Mouse (Mus musculus) c-Kit-negative CD71-positive TER-119-positive erythroid progenitor cells, embryonic 14.5 days (primary cell): ENCODE measurements around the gene Tmem151a.

Experiments used
- DNase-seq: peaks from one replicate; pipeline ENCODE4 v3.0.0-alpha.2; 2013; ENCODE audit warnings: low read depth, low spot score

Gene Tmem151a

GRCm38 (mm10) chr19:5085145-5085863 lies at the start of gene Tmem151a:
Gene Tmem151a, minus strand, starts transcription at chr19:5085531.
- DNase-seq = no peak

DNA sequence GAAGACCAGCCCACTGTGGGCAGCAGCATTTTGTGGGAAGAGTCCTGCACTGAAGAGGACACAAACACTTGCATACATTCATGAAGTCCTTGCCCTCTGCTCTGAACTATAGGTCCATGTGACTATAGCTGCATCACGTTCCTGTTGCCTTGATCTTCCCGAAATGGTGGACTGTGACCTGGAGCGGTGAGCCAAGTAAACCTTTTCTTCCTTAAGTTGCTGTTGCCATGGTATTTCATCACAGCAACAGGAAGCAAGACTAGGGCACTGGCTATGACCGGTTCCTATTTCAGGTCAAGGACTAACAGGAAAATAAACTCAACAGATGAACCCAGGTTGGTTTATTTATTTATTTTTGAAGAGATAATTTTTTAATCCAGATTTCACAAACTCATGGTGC lies 45.9 kb upstream of the Tmem151a start:
- DNase-seq = no peak

DNA sequence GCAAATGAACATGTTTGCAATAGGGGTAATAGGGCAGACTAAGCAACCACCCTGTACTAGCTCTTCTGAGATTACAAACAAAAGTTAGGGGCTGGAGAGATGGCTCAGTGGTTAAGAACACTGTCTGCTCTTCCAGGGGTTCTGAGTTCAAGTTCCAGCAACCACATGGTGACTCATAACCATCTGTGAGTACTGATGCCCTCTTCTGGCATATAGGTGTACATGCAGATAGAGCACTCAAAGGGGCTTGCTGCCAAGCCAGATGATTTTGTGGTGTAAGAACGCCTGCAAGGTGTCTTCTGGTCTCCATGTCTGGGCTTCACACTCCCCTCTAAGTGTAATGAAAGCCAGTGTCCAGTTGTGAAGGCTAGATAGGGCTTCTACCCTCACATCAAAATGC lies 44.4 kb upstream of the Tmem151a start:
- DNase-seq = no peak

- DNase-seq = no peak
These were observed 38.8 kb upstream of the Tmem151a start for GRCm38 (mm10) chr19:5124055-5124614.

- no peak for DNase-seq
These were observed 37.9 kb upstream of the Tmem151a start for GRCm38 (mm10) chr19:5123241-5123640.

GRCm38 (mm10) chr19:5122492-5122891 lies 37.2 kb upstream of the Tmem151a start:
- no peak for DNase-seq

DNA sequence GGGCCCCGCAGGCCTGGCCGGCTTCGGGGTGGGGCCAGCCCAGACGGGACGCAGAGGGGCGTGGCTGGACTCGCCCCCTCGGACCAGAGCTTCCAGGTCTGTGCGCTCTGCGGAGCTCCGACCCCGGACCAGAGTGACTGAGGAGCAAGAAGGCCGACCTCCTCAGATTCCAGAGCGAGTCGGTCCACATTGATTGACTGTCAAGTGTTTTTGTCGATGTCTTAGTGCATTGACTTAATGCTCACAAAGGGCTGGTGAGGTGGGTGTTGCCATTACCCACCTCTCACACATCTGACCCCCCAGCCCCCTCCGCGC lies 33.0 kb upstream of the Tmem151a start, which contains the start of gene Klc2:
Klc2 (minus strand) TSS at position 177 of the 315 bp plus-strand sequence.
- DNase-seq = no peak

GRCm38 (mm10) chr19:5117494-5118383 lies 32.4 kb upstream of the Tmem151a start:
- DNase-seq = no peak

DNA sequence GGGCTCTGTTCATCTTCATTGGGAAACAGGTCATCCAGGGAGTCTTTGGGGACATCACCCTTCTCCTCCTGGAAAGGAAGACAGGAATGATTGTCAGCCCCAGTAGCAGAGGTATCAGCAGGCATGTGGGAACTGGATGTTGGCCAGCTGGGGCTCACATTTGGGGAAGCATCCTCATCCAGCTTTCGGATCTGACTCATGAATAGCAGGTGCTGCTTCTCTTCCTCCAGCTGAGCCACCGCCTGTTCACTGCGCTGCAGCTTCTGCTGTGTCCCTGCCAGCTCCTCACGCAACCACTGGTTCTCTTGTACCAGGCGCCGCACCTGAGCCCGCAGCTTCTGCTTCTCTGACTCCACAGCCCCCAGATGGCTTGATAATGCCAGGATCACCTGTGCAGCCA lies 28.5 kb upstream of the Tmem151a start:
- DNase-seq = no peak

DNA sequence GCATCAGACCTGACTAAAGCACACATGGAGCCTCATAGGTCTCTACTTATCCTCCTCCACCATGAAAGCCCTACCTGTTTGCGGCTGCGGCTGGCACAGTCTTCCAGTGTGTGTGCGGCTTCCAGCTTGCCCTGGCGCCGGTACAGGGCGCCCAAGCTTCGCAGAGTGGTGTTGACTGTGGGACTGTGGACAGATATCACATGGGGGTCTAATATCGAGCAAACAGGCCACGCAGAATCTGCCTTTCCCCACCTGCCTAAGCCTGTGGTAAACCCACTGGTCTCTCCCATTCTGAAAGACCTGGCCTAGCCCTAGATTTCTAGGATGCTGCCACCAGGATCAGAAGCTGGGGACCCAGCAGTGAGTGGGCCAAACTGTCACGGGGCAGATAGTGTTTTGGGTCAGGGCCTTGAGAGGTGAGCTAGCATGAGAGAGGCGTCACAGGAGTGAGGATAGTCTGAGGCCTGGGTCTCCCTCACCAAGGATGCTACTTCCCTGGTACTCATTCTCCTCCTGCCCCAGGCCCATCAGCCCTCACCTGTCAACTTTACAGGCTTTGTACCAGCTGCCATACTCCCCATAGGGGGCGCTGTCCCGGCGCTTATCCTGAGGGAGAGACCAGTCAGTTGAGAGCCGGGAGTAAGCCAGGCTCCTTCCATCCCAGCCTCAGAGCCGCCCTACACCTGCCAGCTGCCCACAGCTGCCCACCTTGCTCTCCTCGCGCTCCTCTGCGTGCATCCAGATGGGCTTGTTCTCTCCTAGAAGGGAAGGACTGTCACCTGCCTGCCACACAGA lies 24.5 kb upstream of the Tmem151a start:
- DNase-seq = no peak

DNA sequence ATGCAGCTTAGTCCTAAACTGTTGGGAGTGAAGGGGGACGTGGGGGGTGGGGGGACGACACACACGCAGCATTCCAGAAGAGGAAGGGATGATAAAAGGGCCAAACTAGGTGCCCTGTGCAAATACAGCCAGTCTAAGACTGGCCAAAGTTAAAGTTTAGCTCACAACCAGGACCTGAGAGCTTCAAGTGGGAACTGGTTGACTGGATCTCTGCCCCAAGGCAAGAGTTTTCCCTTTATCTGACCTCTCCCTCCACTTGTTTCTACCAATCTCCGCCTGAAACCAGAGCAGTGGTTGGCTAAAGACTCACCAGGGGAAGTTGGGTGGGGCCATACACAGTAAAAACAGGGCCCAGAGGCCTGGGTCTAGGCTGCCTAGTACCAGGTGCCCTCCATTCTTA lies 23.4 kb upstream of the Tmem151a start:
- DNase-seq = no peak

DNA sequence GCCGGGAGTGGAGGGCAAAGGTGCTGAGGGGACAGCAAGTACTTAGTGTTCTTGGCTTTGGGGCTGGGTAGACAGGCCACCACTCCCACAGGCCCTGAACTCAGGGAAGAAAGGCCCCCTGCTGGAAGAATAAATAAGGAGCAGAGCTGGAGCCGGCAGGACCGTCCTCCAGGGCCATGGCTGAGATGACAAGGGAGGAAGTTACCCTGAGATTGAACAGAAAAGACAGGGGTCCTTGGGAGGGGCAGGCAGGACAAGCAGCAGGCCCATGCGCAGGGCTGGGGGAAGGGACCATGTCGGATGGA lies 22.9 kb upstream of the Tmem151a start:
- DNase-seq = no peak

GRCm38 (mm10) chr19:5107556-5108270 lies 22.4 kb upstream of the Tmem151a start:
- no peak for DNase-seq

DNA sequence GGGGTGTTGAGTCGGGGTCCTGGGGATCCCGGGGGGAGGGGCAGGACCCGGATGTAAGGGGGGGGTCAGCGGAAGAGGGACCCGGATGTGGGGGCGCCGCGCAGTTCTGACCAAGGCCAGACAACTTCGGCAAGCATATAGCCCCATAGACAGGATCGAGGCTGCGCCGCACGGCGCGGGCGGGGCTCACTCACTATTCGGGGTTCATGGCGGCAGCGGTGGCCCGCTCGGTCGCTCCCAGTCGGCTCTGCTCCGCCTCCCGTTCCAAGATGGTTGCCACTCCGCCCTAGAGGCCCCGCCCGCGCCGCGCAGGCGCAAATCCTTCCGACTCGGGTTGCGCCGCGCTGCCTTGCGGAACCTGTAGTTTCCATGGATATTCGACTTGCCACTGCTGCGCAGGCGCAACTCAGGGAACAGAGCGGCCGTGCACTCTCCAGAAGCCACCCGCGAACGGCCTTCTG lies 21.4 kb upstream of the Tmem151a start, which contains the start of gene Rab1b:
Rab1b (minus strand) TSS at position 342 of the 461 bp plus-strand sequence.
- DNase-seq = peak; percentile 98

- no peak for DNase-seq
These were observed 20.7 kb upstream of the Tmem151a start for GRCm38 (mm10) chr19:5106074-5106473.

DNA sequence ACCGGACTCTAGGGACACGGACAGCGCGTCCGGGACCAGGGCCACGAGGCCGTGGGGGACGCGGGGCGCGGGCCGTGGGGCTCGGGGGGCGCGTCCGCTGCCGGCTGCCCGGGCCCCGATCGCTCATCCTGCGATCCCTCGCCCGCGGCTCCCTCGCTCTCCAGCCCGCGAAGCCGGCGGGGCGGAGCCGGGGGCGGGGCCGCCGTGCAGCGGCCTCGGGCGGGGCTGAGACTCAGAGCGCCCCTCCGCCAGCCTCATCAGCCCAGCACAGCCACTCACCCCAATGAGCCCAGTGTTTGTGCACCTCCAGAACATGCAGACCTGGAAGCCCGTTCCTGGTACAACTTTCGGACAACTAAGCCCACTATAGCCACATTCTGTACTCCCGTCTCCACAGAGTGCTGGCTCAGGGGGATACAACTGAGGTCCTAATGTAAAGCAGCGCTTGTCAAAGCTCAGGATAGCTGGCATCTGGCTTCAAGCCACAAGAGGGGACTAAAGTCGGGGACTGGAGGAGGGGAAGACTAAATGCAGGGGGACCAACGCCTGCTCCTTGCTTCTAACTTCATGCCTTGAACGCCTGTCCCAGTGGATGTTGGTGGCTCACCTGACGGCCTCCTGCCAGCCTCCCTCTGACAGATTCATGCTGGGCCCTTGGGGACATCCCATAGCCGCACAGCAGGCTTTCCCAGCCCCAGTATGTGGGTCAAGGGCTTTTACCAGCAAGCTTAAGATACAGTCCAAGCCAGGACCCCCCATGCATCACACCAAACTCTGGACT lies 13.2 kb upstream of the Tmem151a start, which contains the start of gene Cnih2:
Cnih2 (minus strand) TSS at position 159 of the 781 bp plus-strand sequence.
- DNase-seq = no peak

GRCm38 (mm10) chr19:5097521-5098362 lies 12.4 kb upstream of the Tmem151a start:
- no peak for DNase-seq

- DNase-seq = no peak
These were observed 10.7 kb upstream of the Tmem151a start for GRCm38 (mm10) chr19:5095887-5096474.
